Mouse (Mus musculus): ENCODE measurements around the gene Slc12a8. TPM values are rescaled to one million over a fixed set of nuclear protein-coding genes. Genes with fewer than 3 reads are reported as not detected.

The Slc12a8 gene
- polyA plus RNA-seq, 1 experiment from 2014 or later: 0.92 TPM

DNA sequence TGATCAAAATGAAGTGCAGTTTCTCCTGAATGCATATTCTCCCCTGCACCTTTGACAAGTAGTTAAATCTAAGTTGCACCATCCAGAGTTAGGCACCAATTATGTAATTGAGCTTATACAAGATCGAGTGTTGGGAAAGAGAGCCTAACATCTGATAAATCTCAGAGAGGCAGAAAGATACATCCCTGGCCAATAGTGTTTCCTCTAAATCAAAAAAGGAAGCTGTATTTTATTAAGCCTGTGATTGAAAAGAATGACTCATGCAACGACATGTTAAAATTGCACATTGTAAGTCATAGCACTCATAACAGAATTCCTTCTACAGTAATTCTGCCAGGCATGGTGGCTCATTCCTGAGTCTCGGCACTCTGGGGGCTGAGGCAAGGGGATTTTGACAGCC lies 124.7 kb downstream of the Slc12a8 start:
- no peak for ATAC-seq (replicated peaks)
- Histone ChIP-seq H3K27me3 (no peaks in the 10 kb centered on the region), H3K4me3 (no peak overlapping the region), H3K4me1 (no peaks in the 10 kb centered on the region), H3K27ac (replicated peaks) (no peak overlapping the region), H3K9ac (replicated peaks) (no peak overlapping the region), H3K36me3 (no peaks in the 10 kb centered on the region), H3K9me3 (no peaks in the 10 kb centered on the region), H3K4me2 (replicated peaks) (no peak overlapping the region)
- WGBS: 71% methylated on average over 3 of the region's 3 CpGs

DNA sequence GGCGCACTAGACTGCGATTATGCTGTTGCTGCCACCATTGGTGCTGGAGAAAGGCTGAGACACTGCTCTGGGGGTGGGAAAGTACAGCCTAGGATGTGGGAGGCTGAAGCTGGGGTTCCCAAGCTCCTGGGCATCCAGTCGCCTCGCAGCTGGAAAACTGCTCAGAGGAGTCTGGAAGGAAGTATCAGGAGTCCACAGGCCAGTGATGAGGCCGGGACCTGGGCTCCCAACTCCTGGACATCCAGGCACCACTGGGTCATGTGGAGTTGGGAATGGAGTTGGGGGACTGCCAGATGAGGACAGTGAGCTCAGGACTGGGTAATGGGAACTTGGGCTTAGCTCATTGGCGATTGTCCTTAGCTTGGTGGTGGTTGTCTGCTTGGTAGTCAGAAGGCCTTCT lies 136.0 kb downstream of the Slc12a8 start:
- peaks cover 8% of the 10 kb centered on the region; the same call in 1 of the 2 replicates for H3K9me3 ChIP-seq
- no peaks in the 10 kb centered on the region for H3K27me3 ChIP-seq
- H3K36me3 ChIP-seq: no peaks in the 10 kb centered on the region
- H3K27ac ChIP-seq (replicated peaks): no peak overlapping the region
- H3K9ac ChIP-seq (replicated peaks): no peak overlapping the region
- no peaks in the 10 kb centered on the region for H3K4me1 ChIP-seq
- no peak overlapping the region for H3K4me2 ChIP-seq (replicated peaks)
- ATAC-seq (replicated peaks): no peak
- WGBS: 96% methylated on average over 6 of the region's 6 CpGs
- H3K4me3 ChIP-seq: no peak overlapping the region

DNA sequence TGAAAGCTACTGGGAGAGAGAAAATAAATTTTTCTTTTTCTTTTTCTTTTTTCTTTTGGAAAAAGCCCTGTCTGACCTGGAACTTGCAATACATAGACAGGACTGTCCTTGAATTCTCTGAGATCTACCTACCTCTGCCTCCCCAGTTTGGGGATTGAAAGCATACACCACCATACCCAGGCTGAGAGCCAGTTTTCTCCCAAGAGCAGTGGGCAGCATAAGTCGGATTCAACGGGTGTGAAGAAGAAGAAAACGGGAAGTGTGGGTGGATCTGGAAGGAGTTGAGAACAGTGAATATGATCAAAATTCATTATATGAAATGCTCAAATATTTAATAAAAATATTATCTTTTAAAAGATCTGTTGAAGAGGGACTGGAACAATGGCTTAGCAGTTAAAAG lies 138.3 kb downstream of the Slc12a8 start:
- Histone ChIP-seq H3K9ac (replicated peaks) (no peak overlapping the region), H3K36me3 (no peaks in the 10 kb centered on the region), H3K27me3 (no peaks in the 10 kb centered on the region), H3K9me3 (0 out of 2 replicates have a peak, but pooled peaks cover 5% of the 10 kb centered on the region), H3K4me2 (replicated peaks) (no peak overlapping the region), H3K4me1 (no peaks in the 10 kb centered on the region), H3K4me3 (no peak overlapping the region), H3K27ac (replicated peaks) (no peak overlapping the region)
- no peak for ATAC-seq (replicated peaks)
- WGBS: 96% methylated on average over 3 of the region's 3 CpGs

DNA sequence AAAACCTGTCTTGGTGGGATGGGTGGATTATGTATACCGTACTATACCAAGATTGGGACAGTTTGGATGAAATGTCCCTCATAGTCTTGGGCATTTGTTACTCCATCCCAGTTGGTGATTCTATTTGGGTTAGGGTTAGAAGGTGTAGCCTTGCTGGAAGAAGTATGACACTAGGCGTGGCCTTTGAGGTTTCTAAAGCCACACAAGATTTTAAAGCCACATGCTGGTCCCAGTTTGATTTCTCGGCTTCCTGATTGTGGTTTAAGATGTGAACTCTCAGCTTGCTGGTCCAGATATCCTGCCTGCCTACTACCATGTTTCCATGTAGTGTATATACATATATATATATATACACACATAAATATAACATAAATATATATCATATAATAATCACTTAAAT lies 140.1 kb downstream of the Slc12a8 start:
- no peaks in the 10 kb centered on the region for H3K27me3 ChIP-seq
- no peak for ATAC-seq (replicated peaks)
- H3K4me3 ChIP-seq: no peak overlapping the region
- H3K4me2 ChIP-seq (replicated peaks): no peak overlapping the region
- WGBS: 88% methylated on average over 3 of the region's 3 CpGs
- H3K9me3 ChIP-seq: no peaks in the 10 kb centered on the region
- no peaks in the 10 kb centered on the region for H3K36me3 ChIP-seq
- no peak overlapping the region for H3K27ac ChIP-seq (replicated peaks)
- H3K9ac ChIP-seq (replicated peaks): no peak overlapping the region
- no peaks in the 10 kb centered on the region for H3K4me1 ChIP-seq

DNA sequence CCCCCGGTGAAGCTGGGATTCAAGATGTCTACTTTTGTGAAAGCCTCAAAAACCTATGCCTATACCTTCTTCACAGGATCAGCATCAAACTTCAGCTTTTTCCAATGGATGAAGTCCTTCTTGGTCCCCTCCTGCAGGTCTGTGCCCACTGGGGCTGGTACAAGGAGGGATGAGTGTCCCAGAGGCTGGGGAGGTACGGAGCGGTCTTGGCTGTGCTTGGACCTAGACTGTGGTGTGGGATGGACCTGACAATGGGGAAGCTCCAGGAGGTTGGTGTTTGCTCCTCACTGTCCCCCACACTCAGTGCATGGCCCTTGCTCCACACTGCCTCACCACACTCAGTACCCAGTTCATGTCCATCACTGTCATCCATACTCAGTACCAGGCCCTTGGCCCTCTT lies 141.0 kb downstream of the Slc12a8 start:
- ATAC-seq (replicated peaks): no peak
- H3K27me3 ChIP-seq: no peaks in the 10 kb centered on the region
- H3K4me3 ChIP-seq: no peak overlapping the region
- no peak overlapping the region for H3K9ac ChIP-seq (replicated peaks)
- no peaks in the 10 kb centered on the region for H3K4me1 ChIP-seq
- WGBS: 96% methylated on average over 3 of the region's 3 CpGs
- H3K4me2 ChIP-seq (replicated peaks): no peak overlapping the region
- no peaks in the 10 kb centered on the region for H3K36me3 ChIP-seq
- no peak overlapping the region for H3K27ac ChIP-seq (replicated peaks)
- H3K9me3 ChIP-seq: no peaks in the 10 kb centered on the region

DNA sequence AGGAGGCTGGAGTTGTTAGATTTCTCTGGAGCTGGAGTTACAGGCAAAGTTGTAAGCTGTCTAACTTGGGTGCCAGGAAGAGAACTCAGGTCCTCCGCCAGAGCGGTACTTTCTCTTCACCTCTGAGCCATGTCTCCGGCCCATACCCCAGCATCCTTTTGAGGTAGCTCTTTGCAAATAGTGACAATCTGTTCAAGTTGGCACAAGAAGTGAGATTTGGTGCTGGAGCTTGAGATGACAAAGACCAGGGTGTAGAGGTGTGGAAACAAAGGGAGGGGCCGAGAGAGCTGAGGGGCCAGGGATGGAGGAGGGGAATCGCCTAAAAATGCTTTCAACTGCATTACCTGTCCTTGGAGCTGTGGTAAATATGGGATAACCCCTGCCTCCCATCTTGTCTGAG lies 142.4 kb downstream of the Slc12a8 start:
- H3K9ac ChIP-seq (replicated peaks): no peak overlapping the region
- ATAC-seq (replicated peaks): no peak
- no peak overlapping the region for H3K4me3 ChIP-seq
- no peaks in the 10 kb centered on the region for H3K36me3 ChIP-seq
- no peaks in the 10 kb centered on the region for H3K27me3 ChIP-seq
- no peak overlapping the region for H3K4me2 ChIP-seq (replicated peaks)
- no peaks in the 10 kb centered on the region for H3K9me3 ChIP-seq
- WGBS: 83% methylated on average over 5 of the region's 5 CpGs
- no peaks in the 10 kb centered on the region for H3K4me1 ChIP-seq
- H3K27ac ChIP-seq (replicated peaks): no peak overlapping the region

DNA sequence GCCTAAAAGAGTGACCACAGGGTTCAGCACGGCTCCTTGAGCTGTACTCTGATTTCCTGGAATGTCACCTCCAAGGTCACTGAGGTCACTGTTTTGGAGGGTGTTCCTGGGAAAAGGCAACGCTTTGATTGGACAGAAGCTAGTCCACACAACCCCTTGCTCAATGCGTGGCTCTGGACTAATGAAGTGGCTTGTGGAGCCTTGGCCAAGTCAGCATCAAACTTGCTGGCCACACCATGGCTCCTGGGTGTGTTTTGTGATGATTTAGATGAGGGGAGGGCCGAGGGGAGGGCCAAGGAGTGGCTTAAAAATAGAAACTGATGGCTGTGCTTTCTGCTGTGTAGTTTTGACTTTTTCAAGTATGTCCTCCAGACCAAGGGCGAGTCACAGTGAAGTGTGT lies 143.0 kb downstream of the Slc12a8 start:
- H3K9ac ChIP-seq (replicated peaks): no peak overlapping the region
- WGBS: 74% methylated on average over 5 of the region's 5 CpGs
- no peak overlapping the region for H3K27ac ChIP-seq (replicated peaks)
- H3K36me3 ChIP-seq: no peaks in the 10 kb centered on the region
- H3K27me3 ChIP-seq: no peaks in the 10 kb centered on the region
- ATAC-seq (replicated peaks): no peak
- H3K4me2 ChIP-seq (replicated peaks): no peak overlapping the region
- no peaks in the 10 kb centered on the region for H3K4me1 ChIP-seq
- no peak overlapping the region for H3K4me3 ChIP-seq
- no peaks in the 10 kb centered on the region for H3K9me3 ChIP-seq

DNA sequence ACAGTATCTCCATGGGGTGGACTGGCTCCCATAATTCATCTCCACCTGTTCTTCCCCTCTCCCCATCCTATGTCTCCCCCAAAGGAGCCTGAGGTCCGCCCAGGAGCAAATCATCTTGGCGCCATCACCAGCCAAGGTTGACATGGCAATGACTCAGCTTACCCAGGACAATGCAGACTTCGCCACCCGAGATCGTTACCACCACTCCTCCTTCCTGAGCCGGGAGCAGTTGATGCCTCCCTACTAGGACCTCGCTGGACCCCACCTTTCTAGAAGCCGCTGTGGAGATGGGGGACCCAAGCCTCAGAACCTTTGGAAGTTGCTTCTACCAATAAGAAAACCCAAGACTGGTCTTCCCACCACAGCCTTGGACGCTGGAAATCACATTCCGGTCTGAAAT lies 145.7 kb downstream of the Slc12a8 start:
- no peaks in the 10 kb centered on the region for H3K9me3 ChIP-seq
- no peak overlapping the region for H3K4me3 ChIP-seq
- no peak overlapping the region for H3K27ac ChIP-seq (replicated peaks)
- no peaks in the 10 kb centered on the region for H3K36me3 ChIP-seq
- 97% methylated on average over 10 of the region's 10 CpGs for WGBS
- no peak for ATAC-seq (replicated peaks)
- no peak overlapping the region for H3K4me2 ChIP-seq (replicated peaks)
- H3K9ac ChIP-seq (replicated peaks): no peak overlapping the region
- no peaks in the 10 kb centered on the region for H3K4me1 ChIP-seq
- H3K27me3 ChIP-seq: no peaks in the 10 kb centered on the region

DNA sequence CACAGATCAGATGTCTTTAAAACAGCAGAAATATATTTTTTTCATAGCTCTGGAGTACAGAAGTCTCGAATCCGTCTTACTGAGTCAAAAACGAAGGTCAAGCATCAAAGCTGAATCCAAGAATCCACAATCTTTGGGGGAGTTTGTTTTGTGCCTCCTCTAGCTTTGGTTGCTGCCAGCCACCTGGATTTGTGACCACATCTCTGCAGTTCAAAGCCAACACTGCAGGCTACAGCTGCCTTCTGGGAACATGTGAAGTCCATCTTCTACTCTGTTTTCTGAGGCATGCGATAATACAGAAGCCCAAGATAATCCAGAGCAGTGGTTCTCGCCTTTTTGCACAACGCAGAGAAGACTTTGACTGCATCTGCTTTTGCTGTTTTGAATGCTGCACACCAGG lies 149.1 kb downstream of the Slc12a8 start:
- 90% methylated on average over 6 of the region's 6 CpGs for WGBS

DNA sequence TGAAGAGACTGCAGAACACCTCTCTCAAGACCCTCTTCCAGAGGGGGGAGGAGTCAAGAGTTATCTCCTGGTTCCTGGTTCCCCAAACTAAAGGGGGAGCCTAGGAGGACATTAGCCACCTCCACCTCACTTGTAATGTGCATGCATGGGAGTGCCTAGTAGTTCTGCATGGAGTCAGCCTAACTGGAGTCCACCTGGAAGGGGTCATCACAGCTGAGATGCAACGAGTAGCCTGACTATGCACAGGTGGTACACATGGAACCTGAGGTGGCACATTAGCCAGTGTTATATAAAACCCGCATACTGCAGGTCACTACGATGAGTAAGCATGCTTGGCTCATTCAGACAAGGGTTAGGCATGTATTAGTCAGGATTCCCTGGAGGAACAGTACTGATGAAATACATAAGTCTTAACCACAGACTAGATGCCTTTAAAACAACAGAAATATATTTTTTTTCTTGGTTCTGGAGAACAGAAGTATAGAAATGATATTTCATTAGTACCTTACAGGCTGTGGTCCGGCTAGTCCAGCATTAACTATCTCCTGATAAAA lies 149.9 kb downstream of the Slc12a8 start:
- Histone ChIP-seq H3K9ac (replicated peaks) (no peak overlapping the region), H3K4me1 (no peaks in the 10 kb centered on the region), H3K4me2 (replicated peaks) (no peak overlapping the region), H3K4me3 (no peak overlapping the region), H3K36me3 (no peaks in the 10 kb centered on the region), H3K27me3 (no peaks in the 10 kb centered on the region), H3K27ac (replicated peaks) (no peak overlapping the region), H3K9me3 (no peaks in the 10 kb centered on the region)
- WGBS: 96% methylated on average over 4 of the region's 4 CpGs
- ATAC-seq (replicated peaks): no peak

More for the DNA sequence above, 149.1 kb downstream of the Slc12a8 start:
- H3K4me1 ChIP-seq: no peaks in the 10 kb centered on the region
- H3K4me2 ChIP-seq (replicated peaks): no peak overlapping the region
- no peaks in the 10 kb centered on the region for H3K27me3 ChIP-seq
- no peak overlapping the region for H3K27ac ChIP-seq (replicated peaks)
- H3K9me3 ChIP-seq: no peaks in the 10 kb centered on the region
- H3K36me3 ChIP-seq: no peaks in the 10 kb centered on the region
- no peak overlapping the region for H3K9ac ChIP-seq (replicated peaks)
- ATAC-seq (replicated peaks): no peak
- H3K4me3 ChIP-seq: no peak overlapping the region

DNA sequence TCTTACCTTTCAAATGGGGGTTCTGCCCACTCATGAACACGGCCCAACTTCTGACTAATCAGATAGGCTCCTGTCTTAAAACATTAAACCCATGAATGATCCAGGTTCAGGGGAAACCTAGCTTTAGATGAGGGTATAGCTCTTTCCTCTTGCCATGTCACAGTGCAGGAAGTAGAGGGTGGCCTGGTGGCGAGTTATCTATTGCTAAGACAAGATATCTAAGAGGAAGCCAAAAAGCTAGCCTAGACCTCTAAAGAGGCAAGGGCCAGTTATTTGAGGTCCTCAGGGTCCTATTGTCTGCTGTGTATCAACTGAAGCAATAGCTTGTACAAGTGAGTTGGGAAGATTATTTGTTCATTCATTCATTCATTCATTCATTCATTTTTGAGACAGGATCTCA lies 151.3 kb downstream of the Slc12a8 start:
- WGBS: 86% methylated on average over 2 of the region's 2 CpGs
- H3K4me2 ChIP-seq (replicated peaks): no peak overlapping the region
- H3K9me3 ChIP-seq: no peaks in the 10 kb centered on the region
- no peaks in the 10 kb centered on the region for H3K27me3 ChIP-seq
- no peak overlapping the region for H3K4me3 ChIP-seq
- no peaks in the 10 kb centered on the region for H3K4me1 ChIP-seq
- no peaks in the 10 kb centered on the region for H3K36me3 ChIP-seq
- no peak overlapping the region for H3K9ac ChIP-seq (replicated peaks)
- H3K27ac ChIP-seq (replicated peaks): no peak overlapping the region
- ATAC-seq (replicated peaks): no peak

DNA sequence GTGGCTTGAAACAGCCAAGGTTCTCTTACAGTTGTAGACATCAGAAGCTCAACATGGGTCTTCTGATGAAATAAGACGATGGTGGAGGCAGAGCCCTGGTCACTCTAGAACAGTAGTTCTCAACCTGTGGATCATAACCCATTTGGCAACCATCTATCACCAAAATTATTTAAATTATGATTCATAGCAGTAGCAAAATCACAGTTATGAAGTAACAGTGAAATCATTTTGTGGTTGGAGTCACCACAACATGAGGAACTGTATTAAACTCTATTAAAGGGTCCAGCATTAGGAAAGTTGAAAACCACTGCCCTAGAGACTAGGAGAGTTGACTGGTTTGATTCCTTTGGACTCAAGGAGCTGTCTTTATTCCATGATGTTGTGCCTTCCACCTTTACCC lies 151.9 kb downstream of the Slc12a8 start:
- Histone ChIP-seq H3K4me1 (0 out of 2 replicates have a peak, but pooled peaks cover 2% of the 10 kb centered on the region), H3K4me3 (no peak overlapping the region), H3K9ac (replicated peaks) (no peak overlapping the region), H3K27ac (replicated peaks) (no peak overlapping the region), H3K36me3 (no peaks in the 10 kb centered on the region), H3K9me3 (no peaks in the 10 kb centered on the region), H3K4me2 (replicated peaks) (no peak overlapping the region), H3K27me3 (no peaks in the 10 kb centered on the region)
- WGBS: 90% methylated on average over 1 of the region's 1 CpGs
- no peak for ATAC-seq (replicated peaks)

DNA sequence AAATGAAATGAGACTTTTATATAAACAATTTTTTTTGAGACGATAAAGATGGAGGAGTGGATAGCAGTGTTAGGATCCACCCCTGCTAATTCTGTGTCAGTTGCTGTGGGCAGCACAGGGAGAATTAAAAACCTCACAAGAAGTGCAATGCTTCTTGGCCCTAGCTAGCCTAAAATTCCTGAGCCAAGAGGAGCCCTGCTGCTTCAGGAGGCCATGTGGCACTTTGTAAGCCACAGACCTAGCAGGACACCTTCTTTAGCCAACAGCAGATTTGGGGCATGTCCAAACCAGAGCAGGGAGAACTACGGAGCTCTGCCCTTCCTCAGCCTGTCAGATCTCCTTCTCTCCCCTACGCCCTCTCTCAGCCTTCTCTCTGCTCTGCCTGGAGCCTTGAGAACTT lies 153.2 kb downstream of the Slc12a8 start:
- Histone ChIP-seq H3K27ac (replicated peaks) (no peak overlapping the region), H3K27me3 (no peaks in the 10 kb centered on the region), H3K4me2 (replicated peaks) (no peak overlapping the region), H3K9ac (replicated peaks) (no peak overlapping the region), H3K9me3 (no peaks in the 10 kb centered on the region), H3K36me3 (no peaks in the 10 kb centered on the region), H3K4me1 (0 out of 2 replicates have a peak, but pooled peaks cover 2% of the 10 kb centered on the region), H3K4me3 (no peak overlapping the region)
- no peak for ATAC-seq (replicated peaks)
- 70% methylated on average over 3 of the region's 3 CpGs for WGBS
